Comparison of ENCODE assay signal across 9 mouse cellular contexts in the genomic region with DNA sequence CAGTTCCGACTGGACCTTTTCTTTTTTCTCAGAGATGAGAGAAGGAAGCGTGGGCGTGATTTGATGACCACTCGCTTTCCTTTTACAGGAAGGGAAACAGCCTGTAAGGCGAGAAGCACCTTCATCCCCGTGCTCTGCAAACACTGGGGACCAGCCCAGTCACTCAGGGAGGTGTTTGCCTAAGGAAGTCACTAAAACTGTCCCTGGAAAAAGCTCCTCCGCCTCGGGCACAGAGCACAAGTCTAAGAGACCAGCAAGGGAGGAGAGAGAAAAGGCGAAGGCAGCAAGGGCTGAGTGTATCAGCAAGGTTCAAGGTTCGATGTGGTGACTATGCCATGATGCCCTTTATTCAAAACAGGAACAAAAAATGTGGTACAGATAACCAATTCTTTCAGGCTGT. TPM values are rescaled to one million over a fixed set of nuclear protein-coding genes. Genes with fewer than 3 reads are reported as not detected.
DNase-seq lines count a peak whose midpoint lies in the region; ATAC-seq and TF ChIP-seq lines count a peak whose summit lies in the region.
"Had no signal": no experiment of that assay in that cellular context is flagged by ENCODE, and none has a peak within 500 bp of the region (broad histone marks: within the 10 kb centered on the region; RNA-seq: fewer than 3 reads in every experiment).

No protein-coding gene starts in this region.

- H3K4me2 ChIP-seq in lung, embryonic 14.5 days = peak overlapping the region; percentile 47
- peak overlapping the region; percentile 11 for H3K4me2 ChIP-seq in limb, embryonic 11.5 days (ENCODE audit: low read depth, severe bottlenecking)
- peak overlapping the region; percentile 40 for H3K4me2 ChIP-seq in neural tube, embryonic 15.5 days

- no peak for TF ChIP-seq CTCF in lung, embryonic 14.5 days (IDR thresholded peaks at IDR 0.05; ENCODE audit: low read depth)
- TF ChIP-seq CTCF in lung, adult 2 months (IDR thresholded peaks at IDR 0.05; ENCODE audit: insufficient read depth, low read length) = no peak

- DNase-seq in adrenal gland, postnatal 14 days = peak; percentile 35
- DNase-seq in adrenal gland, adult 8-10 months = no peak
- no peak for DNase-seq in lung, embryonic 14.5 days
- no peak for DNase-seq in lung, adult 2 months
- DNase-seq in limb, embryonic 11.5 days (ENCODE audit: low spot score) = no peak
- no peak for DNase-seq in cerebellum, postnatal 4 days (ENCODE audit: low spot score in 2 of 2)
- DNase-seq in embryo, embryonic 11 days = no peak

- H3K9ac ChIP-seq in lung, embryonic 14.5 days = no peak overlapping the region
- no peak overlapping the region for H3K9ac ChIP-seq in limb, embryonic 11.5 days (ENCODE audit: low read length)
- H3K9ac ChIP-seq in neural tube, embryonic 15.5 days (replicated peaks) = no peak overlapping the region

- no peaks in the 10 kb centered on the region for H3K9me3 ChIP-seq in lung, embryonic 14.5 days (ENCODE audit: low read depth, low read length)
- no peaks in the 10 kb centered on the region for H3K9me3 ChIP-seq in limb, embryonic 11.5 days (ENCODE audit: control insufficient read depth, low read length)
- no peaks in the 10 kb centered on the region for H3K9me3 ChIP-seq in neural tube, embryonic 15.5 days (replicated peaks)

- no peaks in the 10 kb centered on the region for H3K27me3 ChIP-seq in lung, embryonic 14.5 days (ENCODE audit: insufficient read depth, low read length)
- H3K27me3 ChIP-seq in limb, embryonic 11.5 days (ENCODE audit: control insufficient read depth, insufficient read depth, low read length) = no peaks in the 10 kb centered on the region
- H3K27me3 ChIP-seq in neural tube, embryonic 15.5 days (replicated peaks) = no peaks in the 10 kb centered on the region

- H3K4me3 ChIP-seq in lung, embryonic 14.5 days (ENCODE audit: low read depth, low read length) = no peak overlapping the region
- H3K4me3 ChIP-seq in lung, adult 2 months (replicated peaks; ENCODE audit: extremely low read depth, low read depth, low read length) = no peak overlapping the region
- no peak overlapping the region for H3K4me3 ChIP-seq in limb, embryonic 11.5 days (ENCODE audit: low read depth, low read length)
- no peak overlapping the region for H3K4me3 ChIP-seq in neural tube, embryonic 15.5 days (replicated peaks)
- H3K4me3 ChIP-seq: left cerebral cortex, adult 2 months had no signal

- no peak for TF ChIP-seq POLR2A in lung, adult 2 months (IDR thresholded peaks at IDR 0.05; ENCODE audit: borderline replicate concordance, extremely low read depth, low read depth, low read length)

- H3K4me1 ChIP-seq in lung, embryonic 14.5 days (ENCODE audit: insufficient read depth) = peaks cover 15% of the 10 kb centered on the region
- H3K4me1 ChIP-seq in lung, adult 2 months (ENCODE audit: control insufficient read depth, insufficient read depth, low read length) = peaks cover 4% of the 10 kb centered on the region
- H3K4me1 ChIP-seq in limb, embryonic 11.5 days (ENCODE audit: control insufficient read depth, insufficient read depth, low read length) = peaks cover 15% of the 10 kb centered on the region
- H3K4me1 ChIP-seq in neural tube, embryonic 15.5 days = peaks cover 24% of the 10 kb centered on the region

- peak overlapping the region; percentile 36; the same call in 1 of the 2 replicates for H3K27ac ChIP-seq in lung, embryonic 14.5 days (ENCODE audit: low read depth)
- H3K27ac ChIP-seq in limb, embryonic 11.5 days (replicated peaks; ENCODE audit: low read depth, low read length) = no peak overlapping the region
- H3K27ac ChIP-seq in neural tube, embryonic 15.5 days (replicated peaks) = no peak overlapping the region
- H3K27ac ChIP-seq: left cerebral cortex, adult 2 months had no signal

- no peaks in the 10 kb centered on the region for H3K36me3 ChIP-seq in lung, embryonic 14.5 days (ENCODE audit: insufficient read depth)
- H3K36me3 ChIP-seq in limb, embryonic 11.5 days (ENCODE audit: control insufficient read depth, insufficient read depth, low read length) = no peaks in the 10 kb centered on the region
- no peaks in the 10 kb centered on the region for H3K36me3 ChIP-seq in neural tube, embryonic 15.5 days

- 22% methylated on average over 10 of the region's 10 CpGs for WGBS in lung, embryonic 14.5 days
- WGBS in lung, adult 2 months = 22% methylated on average over 10 of the region's 10 CpGs
- 29% methylated on average over 10 of the region's 10 CpGs for WGBS in limb, embryonic 11.5 days
- 44% methylated on average over 10 of the region's 10 CpGs for WGBS in neural tube, embryonic 15.5 days

- ATAC-seq in lung, embryonic 14.5 days (ENCODE audit: insufficient read depth) = no peak
- no peak for ATAC-seq in limb, embryonic 11.5 days (ENCODE audit: insufficient number of reproducible peaks, low FRiP score, low TSS enrichment, low read depth)
- ATAC-seq in neural tube, embryonic 15.5 days (ENCODE audit: low FRiP score) = no peak

RNA-seq across cellular contexts. Expression of a gene that starts 35.8 kb away (rescaled TPM):
- 61.9 and 62.4 TPM in 2 replicates for total RNA-seq in adrenal gland, postnatal 14 days (2021)
- total RNA-seq in adrenal gland, adult 8-10 months (2022) = 100 to 1,000 TPM in 1 of 4 experiments, 10 to 100 TPM in 3; 59.8 to 101 (median 73.8) TPM
- 27.6 and 28.0 TPM in 2 replicates for polyA plus RNA-seq in lung, embryonic 14.5 days (2014; fragmentation: Nextera tagmentation; extraction: Ambion mirVana)
- 3.6 TPM in 2 replicates for polyA plus RNA-seq in lung, adult 2 months (2012; rRNA removed)
- 22.3 and 25.3 TPM in 2 replicates for polyA plus RNA-seq in limb, embryonic 11.5 days (2014; fragmentation: Nextera tagmentation; extraction: Ambion mirVana)
- polyA plus RNA-seq in neural tube, embryonic 15.5 days (2015; fragmentation: Nextera tagmentation; extraction: Ambion mirVana) = 26.4 and 27.3 TPM in 2 replicates
